Mouse (Mus musculus) R1 (cell line): ENCODE results near the gene Cyb5r2.

ENCODE experiments used
- DNase-seq: peaks from one replicate; pipeline ENCODE4 v3.0.0-alpha.2; 2018; ENCODE audit warnings: low read depth, low spot score

The Cyb5r2 gene

GRCm38 (mm10) chr7:107757308-107758151 is at the start of gene Cyb5r2:
Cyb5r2 (minus strand) TSS chr7:107758032.
- DNase-seq = peak; percentile 71

GRCm38 (mm10) chr7:107802138-107802537 is 44.3 kb upstream of the Cyb5r2 start:
- DNase-seq = no peak

GRCm38 (mm10) chr7:107801108-107801507 is 43.3 kb upstream of the Cyb5r2 start, which contains the start of gene Ovch2:
Ovch2 (minus strand) TSS chr7:107801208.
- DNase-seq = no peak

GRCm38 (mm10) chr7:107796500-107796899 is 38.7 kb upstream of the Cyb5r2 start:
- no peak for DNase-seq

- peak; percentile 40 for DNase-seq
Observed at GRCm38 (mm10) chr7:107787977-107788620, 30.3 kb upstream of the Cyb5r2 start.

GRCm38 (mm10) chr7:107779611-107780010 is 21.8 kb upstream of the Cyb5r2 start:
- DNase-seq = peak; percentile 43

- no peak for DNase-seq
Observed at GRCm38 (mm10) chr7:107778216-107778615, 20.4 kb upstream of the Cyb5r2 start.

- DNase-seq = peak; percentile 83
Observed at GRCm38 (mm10) chr7:107770812-107771211, 13.0 kb upstream of the Cyb5r2 start.

- no peak for DNase-seq
Observed at GRCm38 (mm10) chr7:107756748-107757147, 1.1 kb downstream of the Cyb5r2 start.

GRCm38 (mm10) chr7:107755905-107756304 is 1.9 kb downstream of the Cyb5r2 start:
- DNase-seq = no peak

GRCm38 (mm10) chr7:107752031-107752520 is 5.8 kb downstream of the Cyb5r2 start:
- DNase-seq = peak; percentile 50

GRCm38 (mm10) chr7:107749721-107750120 is 8.1 kb downstream of the Cyb5r2 start:
- no peak for DNase-seq

GRCm38 (mm10) chr7:107749270-107749669 is 8.6 kb downstream of the Cyb5r2 start:
- peak; percentile 77 for DNase-seq

- peak; percentile 85 for DNase-seq
Observed at GRCm38 (mm10) chr7:107747954-107748353, 9.9 kb downstream of the Cyb5r2 start.

- no peak for DNase-seq
Observed at GRCm38 (mm10) chr7:107747476-107747875, 10.4 kb downstream of the Cyb5r2 start.

GRCm38 (mm10) chr7:107746036-107746435 is 11.8 kb downstream of the Cyb5r2 start:
- no peak for DNase-seq

GRCm38 (mm10) chr7:107745111-107745510 is 12.7 kb downstream of the Cyb5r2 start:
- DNase-seq = no peak

GRCm38 (mm10) chr7:107744454-107744853 is 13.4 kb downstream of the Cyb5r2 start:
- DNase-seq = no peak

GRCm38 (mm10) chr7:107742963-107743465 is 14.8 kb downstream of the Cyb5r2 start:
- DNase-seq = no peak

GRCm38 (mm10) chr7:107738726-107739125 is 19.1 kb downstream of the Cyb5r2 start:
- no peak for DNase-seq

- DNase-seq = peak; percentile 34
Observed at GRCm38 (mm10) chr7:107733162-107733561, 24.7 kb downstream of the Cyb5r2 start.

- DNase-seq = no peak
Observed at GRCm38 (mm10) chr7:107730587-107730986, 27.2 kb downstream of the Cyb5r2 start.
